Mouse (Mus musculus): ENCODE results near the gene Ccdc191. TPM values are rescaled to one million over a fixed set of nuclear protein-coding genes. Genes with fewer than 3 reads are reported as not detected.

Gene Ccdc191
- polyA plus RNA-seq, 1 experiment from 2014 or later: 3.4 TPM

DNA sequence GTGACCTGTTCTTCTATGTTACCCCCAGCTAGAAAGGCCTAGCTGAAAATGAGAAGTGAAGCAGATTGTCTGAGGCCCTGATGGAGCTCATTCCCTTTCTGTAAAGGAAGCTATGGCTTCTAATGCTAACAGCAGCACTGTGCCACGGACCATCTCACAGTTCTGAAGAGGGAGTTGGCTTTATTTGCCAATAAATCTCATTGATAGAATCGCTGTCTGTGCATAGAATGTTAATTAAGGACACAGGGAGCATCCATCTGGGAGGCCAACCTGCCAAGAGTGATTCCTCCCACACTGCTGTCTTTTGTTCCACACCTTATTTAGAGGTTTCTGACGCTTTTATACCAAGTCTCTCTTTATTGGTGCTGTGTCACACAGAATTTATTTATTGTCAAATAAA is 41.9 kb downstream of the Ccdc191 start:
- Histone ChIP-seq H3K36me3 (replicated peaks) (no peaks in the 10 kb centered on the region), H3K9ac (no peak overlapping the region), H3K4me1 (replicated peaks) (peaks cover under 1% of the 10 kb centered on the region; the same call in 1 of the 2 replicates), H3K27ac (replicated peaks) (no peak overlapping the region), H3K4me2 (no peak overlapping the region), H3K4me3 (replicated peaks) (no peak overlapping the region), H3K9me3 (replicated peaks) (no peaks in the 10 kb centered on the region), H3K27me3 (no peaks in the 10 kb centered on the region)
- ATAC-seq (ENCODE audit: insufficient read depth): no peak
- WGBS (ENCODE audit: insufficient replicate concordance): 58% methylated on average over 3 of the region's 3 CpGs

DNA sequence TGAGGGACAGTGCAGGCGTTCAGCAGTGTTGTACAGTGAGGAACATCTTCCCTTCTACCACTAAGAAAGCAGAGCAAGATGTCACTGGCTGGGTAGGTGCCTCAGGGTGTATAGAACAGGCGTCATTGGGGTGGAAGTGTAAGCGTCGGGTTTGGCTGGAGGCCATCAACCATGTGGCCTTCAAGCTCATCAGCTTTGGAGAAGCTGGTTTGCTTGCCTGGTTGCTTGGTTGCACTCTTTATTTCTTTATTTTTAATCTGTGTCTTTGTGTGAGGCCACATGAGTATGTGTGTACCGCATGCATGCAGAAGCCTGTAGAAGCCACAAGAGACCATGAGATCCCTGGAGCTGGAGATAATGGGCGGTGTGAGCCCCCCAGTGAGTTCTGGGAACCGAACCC is 42.7 kb downstream of the Ccdc191 start:
- ATAC-seq (ENCODE audit: insufficient read depth): no peak
- WGBS (ENCODE audit: insufficient replicate concordance): 70% methylated on average over 7 of the region's 7 CpGs

DNA sequence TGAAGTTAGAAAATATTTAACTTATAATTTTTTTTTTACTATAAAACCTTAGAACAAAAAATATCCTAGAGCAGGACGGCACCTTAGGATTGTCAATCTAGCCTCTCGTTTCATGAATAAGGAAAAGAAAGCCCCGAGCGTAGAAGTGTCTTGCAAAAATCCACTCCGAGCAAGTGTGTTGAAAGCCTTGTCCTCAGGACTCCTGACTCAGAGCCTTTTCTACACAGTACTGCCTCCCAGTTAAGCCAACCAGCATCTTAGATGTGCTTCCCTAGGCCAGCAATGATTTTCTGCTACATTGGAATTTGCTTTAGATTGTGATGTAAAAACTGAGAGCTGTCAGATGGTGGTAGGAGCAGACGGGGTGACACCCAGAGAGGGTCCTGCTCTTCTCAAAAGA is 43.4 kb downstream of the Ccdc191 start:
- Histone ChIP-seq H3K4me3 (replicated peaks) (no peak overlapping the region), H3K36me3 (replicated peaks) (no peaks in the 10 kb centered on the region), H3K4me2 (no peak overlapping the region), H3K4me1 (replicated peaks) (peaks cover 4% of the 10 kb centered on the region; the same call in 1 of the 2 replicates), H3K9ac (no peak overlapping the region), H3K9me3 (replicated peaks) (no peaks in the 10 kb centered on the region), H3K27me3 (no peaks in the 10 kb centered on the region), H3K27ac (replicated peaks) (no peak overlapping the region)
- no peak for ATAC-seq (ENCODE audit: insufficient read depth)
- 69% methylated on average over 6 of the region's 6 CpGs for WGBS (ENCODE audit: insufficient replicate concordance)

More for the DNA sequence above, 42.7 kb downstream of the Ccdc191 start:
- no peak overlapping the region for H3K27ac ChIP-seq (replicated peaks)
- H3K4me2 ChIP-seq: no peak overlapping the region
- H3K9me3 ChIP-seq (replicated peaks): no peaks in the 10 kb centered on the region
- no peak overlapping the region for H3K4me3 ChIP-seq (replicated peaks)
- no peak overlapping the region for H3K9ac ChIP-seq
- H3K4me1 ChIP-seq (replicated peaks): peaks cover 4% of the 10 kb centered on the region; the same call in 1 of the 2 replicates
- H3K27me3 ChIP-seq: no peaks in the 10 kb centered on the region
- no peaks in the 10 kb centered on the region for H3K36me3 ChIP-seq (replicated peaks)

DNA sequence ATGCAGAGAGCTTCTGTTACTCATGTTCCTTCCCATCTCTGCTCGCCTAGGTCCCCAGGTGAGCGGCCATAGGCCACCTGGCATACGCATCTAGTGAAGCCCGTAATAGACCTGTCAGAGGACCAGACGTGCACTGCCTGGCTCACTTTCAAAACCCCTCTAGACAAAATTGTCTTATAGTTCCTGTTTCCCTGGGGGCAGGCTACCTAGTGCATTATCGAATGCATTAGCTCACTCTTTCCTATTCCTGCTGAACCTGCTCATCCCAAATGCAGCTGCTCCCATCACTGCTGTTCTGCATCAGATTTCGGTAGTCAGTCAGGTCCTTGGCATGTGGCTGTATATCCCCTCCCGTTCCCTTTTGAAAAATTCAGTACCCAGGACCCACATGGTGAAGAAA is 45.3 kb downstream of the Ccdc191 start:
- Histone ChIP-seq H3K9ac (no peak overlapping the region), H3K27me3 (no peaks in the 10 kb centered on the region), H3K9me3 (replicated peaks) (no peaks in the 10 kb centered on the region), H3K4me1 (replicated peaks) (peaks cover 4% of the 10 kb centered on the region; the same call in 1 of the 2 replicates), H3K4me3 (replicated peaks) (no peak overlapping the region), H3K36me3 (replicated peaks) (no peaks in the 10 kb centered on the region), H3K27ac (replicated peaks) (no peak overlapping the region), H3K4me2 (no peak overlapping the region)
- WGBS (ENCODE audit: insufficient replicate concordance): 78% methylated on average over 8 of the region's 8 CpGs
- ATAC-seq (ENCODE audit: insufficient read depth): no peak

DNA sequence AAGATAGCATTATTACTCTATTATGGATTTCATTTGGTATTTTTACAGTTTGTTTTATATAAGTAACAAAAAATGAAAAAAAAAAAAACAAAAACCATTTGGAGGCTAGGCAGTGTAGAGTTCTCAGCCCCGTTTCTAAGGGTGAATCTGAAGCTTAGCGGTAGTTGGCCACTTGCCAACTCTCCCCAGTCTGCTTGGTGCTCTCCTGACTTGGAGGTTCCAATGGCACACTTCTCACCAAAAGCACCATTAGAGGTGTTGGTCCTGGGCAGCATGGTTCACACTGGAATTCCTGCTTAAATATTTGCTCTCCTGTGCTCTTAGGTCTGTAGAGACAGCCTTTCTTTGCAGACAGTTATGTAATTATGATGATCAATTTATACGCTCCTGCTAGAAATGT is 45.8 kb downstream of the Ccdc191 start:
- H3K9me3 ChIP-seq (replicated peaks): no peaks in the 10 kb centered on the region
- H3K4me3 ChIP-seq (replicated peaks): no peak overlapping the region
- no peaks in the 10 kb centered on the region for H3K36me3 ChIP-seq (replicated peaks)
- H3K4me2 ChIP-seq: no peak overlapping the region
- no peaks in the 10 kb centered on the region for H3K27me3 ChIP-seq
- H3K27ac ChIP-seq (replicated peaks): no peak overlapping the region
- ATAC-seq (ENCODE audit: insufficient read depth): no peak
- peaks cover 4% of the 10 kb centered on the region; the same call in 1 of the 2 replicates for H3K4me1 ChIP-seq (replicated peaks)
- 66% methylated on average over 3 of the region's 3 CpGs for WGBS (ENCODE audit: insufficient replicate concordance)
- no peak overlapping the region for H3K9ac ChIP-seq

DNA sequence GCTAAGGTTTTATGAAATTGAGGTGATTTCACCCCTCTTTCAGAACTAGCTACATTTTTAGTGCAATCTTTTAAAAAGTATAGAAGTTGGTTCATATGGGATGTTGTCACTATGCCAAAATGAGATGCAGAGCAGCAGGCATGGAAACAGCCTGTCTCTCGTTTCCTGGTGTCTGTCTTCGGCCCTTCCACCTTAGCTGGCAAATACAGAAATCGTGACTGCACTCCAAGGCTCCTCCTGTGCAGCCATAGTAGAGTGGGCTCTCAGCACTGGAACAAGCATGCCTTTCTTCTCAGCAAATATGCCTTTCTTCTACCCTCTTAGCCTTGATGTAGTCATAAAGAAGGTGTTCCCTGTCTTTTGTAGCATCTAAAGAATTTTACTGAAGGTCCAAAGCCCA is 46.3 kb downstream of the Ccdc191 start:
- no peak for ATAC-seq (ENCODE audit: insufficient read depth)

DNA sequence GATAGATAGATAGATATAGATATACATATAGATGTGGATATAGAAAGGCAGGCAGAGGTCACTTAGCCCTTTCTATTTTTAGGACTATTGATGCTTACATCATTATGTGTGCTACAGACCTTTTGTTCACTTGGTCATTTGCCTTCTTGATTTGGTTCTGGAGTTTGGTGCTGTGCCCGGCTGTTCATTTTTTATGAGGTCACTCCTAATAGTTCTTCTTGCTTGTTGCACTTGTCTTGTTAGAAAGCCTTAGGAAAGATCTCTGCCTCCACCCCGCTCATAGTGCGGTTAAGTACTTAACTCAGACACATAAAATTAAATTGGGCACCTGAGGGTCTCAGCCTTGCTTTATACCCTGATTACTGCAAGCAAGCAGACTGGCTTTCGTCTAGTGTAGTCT is 51.2 kb downstream of the Ccdc191 start:
- ATAC-seq (ENCODE audit: insufficient read depth): no peak
- Histone ChIP-seq H3K27ac (replicated peaks) (no peak overlapping the region), H3K4me1 (replicated peaks) (peaks cover 4% of the 10 kb centered on the region; the same call in 1 of the 2 replicates), H3K9me3 (replicated peaks) (no peaks in the 10 kb centered on the region), H3K4me2 (no peak overlapping the region), H3K9ac (no peak overlapping the region), H3K27me3 (no peaks in the 10 kb centered on the region), H3K4me3 (replicated peaks) (no peak overlapping the region), H3K36me3 (replicated peaks) (no peaks in the 10 kb centered on the region)
- WGBS (ENCODE audit: insufficient replicate concordance): 73% methylated on average over 4 of the region's 4 CpGs

More for the DNA sequence above, 46.3 kb downstream of the Ccdc191 start:
- H3K4me2 ChIP-seq: no peak overlapping the region
- H3K9me3 ChIP-seq (replicated peaks): no peaks in the 10 kb centered on the region
- no peak overlapping the region for H3K27ac ChIP-seq (replicated peaks)
- H3K4me1 ChIP-seq (replicated peaks): peaks cover 4% of the 10 kb centered on the region; the same call in 1 of the 2 replicates
- no peak overlapping the region for H3K9ac ChIP-seq
- WGBS (ENCODE audit: insufficient replicate concordance): 65% methylated on average over 3 of the region's 3 CpGs
- H3K4me3 ChIP-seq (replicated peaks): no peak overlapping the region
- H3K27me3 ChIP-seq: no peaks in the 10 kb centered on the region
- H3K36me3 ChIP-seq (replicated peaks): no peaks in the 10 kb centered on the region

DNA sequence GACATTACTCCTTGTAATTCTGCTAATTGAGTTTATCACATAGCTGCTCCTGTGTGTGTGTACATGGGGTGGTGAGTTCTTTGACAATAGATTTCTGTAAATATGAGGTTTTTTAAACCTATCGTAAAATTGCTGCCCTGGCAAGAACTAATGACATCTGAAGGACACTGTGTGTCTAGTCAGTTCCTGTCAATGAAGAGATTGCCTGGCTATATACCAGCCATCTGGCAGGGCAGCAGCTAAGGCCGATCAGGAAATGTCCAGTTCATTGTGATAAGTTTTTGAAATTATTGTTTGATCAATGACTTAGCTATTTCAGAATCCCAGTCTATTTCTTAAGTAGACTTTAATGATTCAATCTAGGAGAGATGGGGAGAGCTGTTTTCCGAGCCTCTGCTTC is 55.8 kb downstream of the Ccdc191 start:
- Histone ChIP-seq H3K36me3 (replicated peaks) (no peaks in the 10 kb centered on the region), H3K4me1 (replicated peaks) (no peaks in the 10 kb centered on the region), H3K4me2 (no peak overlapping the region), H3K4me3 (replicated peaks) (no peak overlapping the region), H3K9me3 (replicated peaks) (no peaks in the 10 kb centered on the region), H3K27ac (replicated peaks) (no peak overlapping the region), H3K9ac (no peak overlapping the region), H3K27me3 (no peaks in the 10 kb centered on the region)
- WGBS (ENCODE audit: insufficient replicate concordance): 66% methylated on average over 3 of the region's 3 CpGs
- ATAC-seq (ENCODE audit: insufficient read depth): no peak

DNA sequence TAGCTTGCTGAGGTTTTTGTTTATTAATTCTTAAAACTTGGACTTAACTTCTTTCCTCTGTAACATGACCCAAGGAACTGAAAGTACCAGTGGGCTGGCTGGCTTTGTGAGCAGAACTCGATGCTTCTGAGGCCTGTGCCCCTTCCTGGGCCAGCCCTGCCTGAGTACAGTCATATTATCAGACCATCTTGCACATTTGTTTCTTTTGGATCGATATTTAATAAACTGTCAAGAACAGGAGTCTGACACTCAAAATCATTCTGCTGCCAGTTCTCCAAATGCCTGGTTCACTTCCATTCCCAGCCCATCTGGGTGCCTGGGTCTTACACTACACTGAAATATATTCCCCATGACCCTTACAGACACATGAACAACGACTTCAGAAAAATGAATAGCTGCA is 56.3 kb downstream of the Ccdc191 start:
- Histone ChIP-seq H3K27me3 (no peaks in the 10 kb centered on the region), H3K36me3 (replicated peaks) (no peaks in the 10 kb centered on the region), H3K27ac (replicated peaks) (no peak overlapping the region), H3K4me3 (replicated peaks) (no peak overlapping the region), H3K4me1 (replicated peaks) (no peaks in the 10 kb centered on the region), H3K4me2 (no peak overlapping the region), H3K9ac (no peak overlapping the region), H3K9me3 (replicated peaks) (no peaks in the 10 kb centered on the region)
- WGBS (ENCODE audit: insufficient replicate concordance): 56% methylated on average over 3 of the region's 3 CpGs
- no peak for ATAC-seq (ENCODE audit: insufficient read depth)

DNA sequence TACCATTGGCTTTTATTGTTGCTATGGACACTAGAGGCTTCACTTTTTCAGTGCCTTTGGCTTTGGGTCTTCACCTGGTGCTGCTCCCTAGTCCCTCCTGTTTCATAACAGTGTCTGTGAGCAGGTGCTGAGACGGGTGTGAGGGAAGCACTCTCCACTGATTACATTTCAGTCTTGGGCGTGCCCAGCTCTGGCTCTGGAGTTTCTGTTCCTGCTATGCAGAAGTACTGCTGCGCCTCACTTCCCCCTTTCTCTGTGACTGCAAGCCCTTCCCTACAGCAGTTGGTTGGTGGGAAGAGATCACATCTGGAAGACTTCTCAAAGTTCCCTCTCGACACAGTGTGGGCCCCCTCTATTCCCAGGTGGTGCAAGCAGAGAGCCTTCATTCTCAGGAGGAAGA is 62.0 kb downstream of the Ccdc191 start:
- Histone ChIP-seq H3K4me2 (no peak overlapping the region), H3K9ac (no peak overlapping the region), H3K4me1 (replicated peaks) (no peaks in the 10 kb centered on the region), H3K36me3 (replicated peaks) (no peaks in the 10 kb centered on the region), H3K27me3 (no peaks in the 10 kb centered on the region), H3K9me3 (replicated peaks) (no peaks in the 10 kb centered on the region), H3K27ac (replicated peaks) (no peak overlapping the region), H3K4me3 (replicated peaks) (no peak overlapping the region)
- WGBS (ENCODE audit: insufficient replicate concordance): 22% methylated on average over 4 of the region's 4 CpGs
- no peak for ATAC-seq (ENCODE audit: insufficient read depth)

DNA sequence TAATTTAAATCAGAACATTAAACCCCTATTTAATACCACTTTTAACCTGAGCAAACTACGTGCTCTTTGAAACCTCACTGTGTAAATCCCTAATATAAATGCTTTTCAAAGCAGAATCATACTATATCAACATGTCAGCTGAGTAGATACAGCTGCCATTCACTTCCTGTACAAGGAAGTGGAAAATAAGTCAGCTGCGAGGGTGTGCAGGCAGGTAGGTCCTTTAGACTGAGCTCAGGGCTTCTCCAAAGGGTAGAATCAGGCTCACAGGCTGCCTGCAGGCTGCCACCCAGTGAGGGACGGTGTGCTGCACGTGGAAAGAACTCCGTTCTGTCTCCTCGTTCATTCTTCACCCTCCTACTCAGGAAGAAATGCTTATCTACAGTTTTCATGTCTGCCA is 65.3 kb downstream of the Ccdc191 start:
- WGBS (ENCODE audit: insufficient replicate concordance): 47% methylated on average over 6 of the region's 6 CpGs
- Histone ChIP-seq H3K9me3 (replicated peaks) (no peaks in the 10 kb centered on the region), H3K4me3 (replicated peaks) (no peak overlapping the region), H3K27me3 (no peaks in the 10 kb centered on the region), H3K4me1 (replicated peaks) (no peaks in the 10 kb centered on the region), H3K36me3 (replicated peaks) (no peaks in the 10 kb centered on the region), H3K9ac (no peak overlapping the region), H3K27ac (replicated peaks) (no peak overlapping the region), H3K4me2 (no peak overlapping the region)
- ATAC-seq (ENCODE audit: insufficient read depth): no peak

DNA sequence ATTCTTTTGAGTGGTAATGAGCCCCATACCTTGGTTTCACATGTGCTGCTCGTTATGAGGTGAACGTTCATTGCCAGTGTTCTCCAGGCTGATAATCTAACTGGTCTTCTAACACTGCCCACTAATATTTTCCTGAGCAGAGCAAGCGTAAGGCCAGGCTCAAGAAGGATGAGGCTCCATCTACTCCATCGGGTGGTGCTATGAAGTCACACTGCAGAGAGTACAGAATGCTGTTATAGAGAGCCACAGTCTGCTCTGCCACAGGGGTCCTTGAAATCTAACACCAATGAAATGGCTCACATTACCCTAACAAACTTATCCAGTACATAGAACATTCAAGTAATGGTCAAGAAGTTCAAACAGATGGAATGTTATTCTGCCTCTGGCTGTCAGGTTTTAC is 68.4 kb downstream of the Ccdc191 start:
- ATAC-seq (ENCODE audit: insufficient read depth): no peak
- no peaks in the 10 kb centered on the region for H3K36me3 ChIP-seq (replicated peaks)
- no peaks in the 10 kb centered on the region for H3K9me3 ChIP-seq (replicated peaks)
- no peak overlapping the region for H3K4me2 ChIP-seq
- no peak overlapping the region for H3K27ac ChIP-seq (replicated peaks)
- H3K9ac ChIP-seq: no peak overlapping the region
- no peak overlapping the region for H3K4me3 ChIP-seq (replicated peaks)
- no peaks in the 10 kb centered on the region for H3K4me1 ChIP-seq (replicated peaks)
- WGBS (ENCODE audit: insufficient replicate concordance): 80% methylated on average over 4 of the region's 4 CpGs
- H3K27me3 ChIP-seq: no peaks in the 10 kb centered on the region

Data from liver, embryonic 15.5 days (tissue).